Mouse (Mus musculus): ENCODE results near the gene Mcf2l. TPM values are rescaled to one million over a fixed set of nuclear protein-coding genes. Genes with fewer than 3 reads are reported as not detected.

Gene Mcf2l
- polyA plus RNA-seq (2015; fragmentation: Nextera tagmentation; extraction: Ambion mirVana) = 78.7 and 91.1 TPM in 2 replicates

GRCm38 (mm10) chr8:12873357-12874046 is at the start of gene Mcf2l:
Mcf2l (plus strand) TSS chr8:12873806.

GRCm38 (mm10) chr8:13025487-13026224 is 152.1 kb downstream of the Mcf2l start, which contains the start of gene F7:
F7 (plus strand) TSS chr8:13026034.

GRCm38 (mm10) chr8:13037015-13037414 is 163.4 kb downstream of the Mcf2l start, which contains the start of gene F10:
F10 (plus strand) TSS chr8:13037308.

GRCm38 (mm10) chr8:13060441-13061150 is 187.0 kb downstream of the Mcf2l start, which contains the start of gene Proz:
Proz (plus strand) TSS chr8:13060914.

Small RNA genes lying within 50 kb of the gene (microRNA-seq; reads per million reads assigned to microRNA genes)
- 1.2 reads per million for gene Gm38671

Other genes starting within 250 kb of the Mcf2l start
- gene Tubgcp3, start 201.6 kb upstream of the Mcf2l start, polyA plus RNA-seq (2015; fragmentation: Nextera tagmentation; extraction: Ambion mirVana) = 27.3 and 30.3 TPM in 2 replicates
- gene Atp11a, start 116.8 kb upstream of the Mcf2l start, polyA plus RNA-seq (2015; fragmentation: Nextera tagmentation; extraction: Ambion mirVana) = 10.2 and 13.6 TPM in 2 replicates
- 0.08 and 0.11 TPM in 2 replicates for gene F7, start 152.2 kb downstream of the Mcf2l start, polyA plus RNA-seq (2015; fragmentation: Nextera tagmentation; extraction: Ambion mirVana)
- 0.10 and 0.17 TPM in 2 replicates for gene F10, start 163.5 kb downstream of the Mcf2l start, polyA plus RNA-seq (2015; fragmentation: Nextera tagmentation; extraction: Ambion mirVana)
- gene Proz, start 187.1 kb downstream of the Mcf2l start, polyA plus RNA-seq (2015; fragmentation: Nextera tagmentation; extraction: Ambion mirVana) = 0.48 and 0.65 TPM in 2 replicates
- gene Pcid2, start 231.7 kb downstream of the Mcf2l start, polyA plus RNA-seq (2015; fragmentation: Nextera tagmentation; extraction: Ambion mirVana) = 25.8 and 28.4 TPM in 2 replicates
- gene Cul4a, start 231.8 kb downstream of the Mcf2l start, polyA plus RNA-seq (2015; fragmentation: Nextera tagmentation; extraction: Ambion mirVana) = 53.5 and 54.3 TPM in 2 replicates

All from neural tube, postnatal 0 days (tissue).